Mouse (Mus musculus): Measurements from ENCODE around the gene Ifi35. TPM values are rescaled to one million over a fixed set of nuclear protein-coding genes. Genes with fewer than 3 reads are reported as not detected.
"Not testable (repeated sequence)": the region's sequence is repeated elsewhere in the genome, so short reads cannot be mapped to it uniquely, and the experiment has no call there.

Ifi35 gene
- polyA plus RNA-seq, 1 experiment from 2014 or later: 9.6 TPM

- ATAC-seq (ENCODE audit: low FRiP score, low TSS enrichment): no peak
- Histone ChIP-seq H3K4me2 (replicated peaks; ENCODE audit: low read depth, low read length) (peak overlapping the region; percentile 90), H3K9me3 (ENCODE audit: control insufficient read depth, low read length) (no peaks in the 10 kb centered on the region), H3K9ac (ENCODE audit: low read depth, low read length) (peak overlapping the region; percentile 72), H3K36me3 (ENCODE audit: control insufficient read depth, insufficient read depth, low read length) (no peaks in the 10 kb centered on the region), H3K27ac (ENCODE audit: low read depth, low read length) (no peak overlapping the region), H3K4me3 (ENCODE audit: low read length) (peak overlapping the region; percentile 74), H3K27me3 (ENCODE audit: control insufficient read depth, insufficient read depth, low read length) (no peaks in the 10 kb centered on the region), H3K4me1 (ENCODE audit: control insufficient read depth, insufficient read depth, low read length) (peaks cover 18% of the 10 kb centered on the region)
- 3% methylated on average over 13 of the region's 13 CpGs for WGBS
Measured at GRCm38 (mm10) chr11:101468731-101469130, 20.5 kb downstream of the Ifi35 start.

- WGBS: 62% methylated on average over 4 of the region's 4 CpGs
- Histone ChIP-seq H3K36me3 (ENCODE audit: control insufficient read depth, insufficient read depth, low read length) (no peaks in the 10 kb centered on the region), H3K4me2 (replicated peaks; ENCODE audit: low read depth, low read length) (peak overlapping the region; percentile 90), H3K4me1 (ENCODE audit: control insufficient read depth, insufficient read depth, low read length) (peaks cover 14% of the 10 kb centered on the region; the same call in 1 of the 2 replicates), H3K9ac (ENCODE audit: low read depth, low read length) (no peak overlapping the region), H3K27ac (ENCODE audit: low read depth, low read length) (no peak overlapping the region), H3K9me3 (ENCODE audit: control insufficient read depth, low read length) (no peaks in the 10 kb centered on the region), H3K27me3 (ENCODE audit: control insufficient read depth, insufficient read depth, low read length) (no peaks in the 10 kb centered on the region), H3K4me3 (ENCODE audit: low read length) (peak overlapping the region; percentile 74; the same call in 1 of the 2 replicates)
- no peak for ATAC-seq (ENCODE audit: low FRiP score, low TSS enrichment)
Measured at GRCm38 (mm10) chr11:101469155-101469554, 20.9 kb downstream of the Ifi35 start.

GRCm38 (mm10) chr11:101470206-101470605 lies 22.0 kb downstream of the Ifi35 start:
- no peaks in the 10 kb centered on the region for H3K36me3 ChIP-seq (ENCODE audit: control insufficient read depth, insufficient read depth, low read length)
- H3K27me3 ChIP-seq (ENCODE audit: control insufficient read depth, insufficient read depth, low read length): no peaks in the 10 kb centered on the region
- no peak overlapping the region for H3K4me2 ChIP-seq (replicated peaks; ENCODE audit: low read depth, low read length)
- H3K27ac ChIP-seq (ENCODE audit: low read depth, low read length): no peak overlapping the region
- H3K9ac ChIP-seq (ENCODE audit: low read depth, low read length): no peak overlapping the region
- WGBS: 51% methylated on average over 7 of the region's 7 CpGs
- H3K4me1 ChIP-seq (ENCODE audit: control insufficient read depth, insufficient read depth, low read length): 0 out of 2 replicates have a peak, but pooled peaks cover 7% of the 10 kb centered on the region
- no peak for ATAC-seq (ENCODE audit: low FRiP score, low TSS enrichment)
- H3K4me3 ChIP-seq (ENCODE audit: low read length): no peak overlapping the region
- no peaks in the 10 kb centered on the region for H3K9me3 ChIP-seq (ENCODE audit: control insufficient read depth, low read length)

GRCm38 (mm10) chr11:101471926-101472325 lies 23.7 kb downstream of the Ifi35 start:
- H3K36me3 ChIP-seq (ENCODE audit: control insufficient read depth, insufficient read depth, low read length): no peaks in the 10 kb centered on the region
- no peak for ATAC-seq (ENCODE audit: low FRiP score, low TSS enrichment)
- no peak overlapping the region for H3K27ac ChIP-seq (ENCODE audit: low read depth, low read length)
- 0 out of 2 replicates have a peak, but pooled peaks cover 7% of the 10 kb centered on the region for H3K4me1 ChIP-seq (ENCODE audit: control insufficient read depth, insufficient read depth, low read length)
- WGBS: 43% methylated on average over 3 of the region's 3 CpGs
- no peaks in the 10 kb centered on the region for H3K9me3 ChIP-seq (ENCODE audit: control insufficient read depth, low read length)
- no peaks in the 10 kb centered on the region for H3K27me3 ChIP-seq (ENCODE audit: control insufficient read depth, insufficient read depth, low read length)
- H3K9ac ChIP-seq (ENCODE audit: low read depth, low read length): no peak overlapping the region
- no peak overlapping the region for H3K4me3 ChIP-seq (ENCODE audit: low read length)
- H3K4me2 ChIP-seq (replicated peaks; ENCODE audit: low read depth, low read length): no peak overlapping the region

GRCm38 (mm10) chr11:101472336-101472735 lies 24.1 kb downstream of the Ifi35 start:
- no peaks in the 10 kb centered on the region for H3K27me3 ChIP-seq (ENCODE audit: control insufficient read depth, insufficient read depth, low read length)
- no peak overlapping the region for H3K4me3 ChIP-seq (ENCODE audit: low read length)
- 0 out of 2 replicates have a peak, but pooled peaks cover 7% of the 10 kb centered on the region for H3K4me1 ChIP-seq (ENCODE audit: control insufficient read depth, insufficient read depth, low read length)
- H3K9ac ChIP-seq (ENCODE audit: low read depth, low read length): no peak overlapping the region
- H3K9me3 ChIP-seq (ENCODE audit: control insufficient read depth, low read length): no peaks in the 10 kb centered on the region
- WGBS: 25% methylated on average over 7 of the region's 7 CpGs
- H3K36me3 ChIP-seq (ENCODE audit: control insufficient read depth, insufficient read depth, low read length): no peaks in the 10 kb centered on the region
- H3K27ac ChIP-seq (ENCODE audit: low read depth, low read length): no peak overlapping the region
- H3K4me2 ChIP-seq (replicated peaks; ENCODE audit: low read depth, low read length): no peak overlapping the region
- ATAC-seq (ENCODE audit: low FRiP score, low TSS enrichment): no peak

GRCm38 (mm10) chr11:101473686-101474085 lies 25.5 kb downstream of the Ifi35 start:
- not testable (repeated sequence) for H3K36me3 ChIP-seq (ENCODE audit: control insufficient read depth, insufficient read depth, low read length); H3K4me1 ChIP-seq (ENCODE audit: control insufficient read depth, insufficient read depth, low read length); H3K4me2 ChIP-seq (replicated peaks; ENCODE audit: low read depth, low read length); H3K9me3 ChIP-seq (ENCODE audit: control insufficient read depth, low read length); H3K9ac ChIP-seq (ENCODE audit: low read depth, low read length); H3K27ac ChIP-seq (ENCODE audit: low read depth, low read length); H3K27me3 ChIP-seq (ENCODE audit: control insufficient read depth, insufficient read depth, low read length); ATAC-seq (ENCODE audit: low FRiP score, low TSS enrichment); H3K4me3 ChIP-seq (ENCODE audit: low read length)
- WGBS: 81% methylated on average over 1 of the region's 1 CpGs

- Histone ChIP-seq H3K4me2 (replicated peaks; ENCODE audit: low read depth, low read length) (no peak overlapping the region), H3K4me1 (ENCODE audit: control insufficient read depth, insufficient read depth, low read length) (peaks cover 4% of the 10 kb centered on the region; the same call in 1 of the 2 replicates), H3K4me3 (ENCODE audit: low read length) (no peak overlapping the region), H3K9me3 (ENCODE audit: control insufficient read depth, low read length) (no peaks in the 10 kb centered on the region), H3K27me3 (ENCODE audit: control insufficient read depth, insufficient read depth, low read length) (no peaks in the 10 kb centered on the region), H3K9ac (ENCODE audit: low read depth, low read length) (no peak overlapping the region), H3K27ac (ENCODE audit: low read depth, low read length) (no peak overlapping the region), H3K36me3 (ENCODE audit: control insufficient read depth, insufficient read depth, low read length) (no peaks in the 10 kb centered on the region)
- 86% methylated on average over 5 of the region's 5 CpGs for whole genome bisulfite sequencing
- ATAC-seq (ENCODE audit: low FRiP score, low TSS enrichment): no peak
Measured at GRCm38 (mm10) chr11:101474298-101474697, 26.1 kb downstream of the Ifi35 start.

GRCm38 (mm10) chr11:101476361-101476760 lies 28.2 kb downstream of the Ifi35 start:
- H3K4me3 ChIP-seq (ENCODE audit: low read length); H3K36me3 ChIP-seq (ENCODE audit: control insufficient read depth, insufficient read depth, low read length); ATAC-seq (ENCODE audit: low FRiP score, low TSS enrichment); H3K4me1 ChIP-seq (ENCODE audit: control insufficient read depth, insufficient read depth, low read length); H3K9me3 ChIP-seq (ENCODE audit: control insufficient read depth, low read length); H3K27ac ChIP-seq (ENCODE audit: low read depth, low read length); H3K4me2 ChIP-seq (replicated peaks; ENCODE audit: low read depth, low read length); H3K27me3 ChIP-seq (ENCODE audit: control insufficient read depth, insufficient read depth, low read length); H3K9ac ChIP-seq (ENCODE audit: low read depth, low read length): not testable (repeated sequence)
- 77% methylated on average over 4 of the region's 4 CpGs for WGBS

- 43% methylated on average over 4 of the region's 4 CpGs for whole genome bisulfite sequencing
- ATAC-seq (ENCODE audit: low FRiP score, low TSS enrichment): no peak
- H3K4me1 ChIP-seq (ENCODE audit: control insufficient read depth, insufficient read depth, low read length): peaks cover 5% of the 10 kb centered on the region; the same call in 1 of the 2 replicates
- H3K4me3 ChIP-seq (ENCODE audit: low read length): no peak overlapping the region
- no peaks in the 10 kb centered on the region for H3K27me3 ChIP-seq (ENCODE audit: control insufficient read depth, insufficient read depth, low read length)
- no peaks in the 10 kb centered on the region for H3K36me3 ChIP-seq (ENCODE audit: control insufficient read depth, insufficient read depth, low read length)
- no peak overlapping the region for H3K9ac ChIP-seq (ENCODE audit: low read depth, low read length)
- H3K27ac ChIP-seq (ENCODE audit: low read depth, low read length): no peak overlapping the region
- no peaks in the 10 kb centered on the region for H3K9me3 ChIP-seq (ENCODE audit: control insufficient read depth, low read length)
- H3K4me2 ChIP-seq (replicated peaks; ENCODE audit: low read depth, low read length): no peak overlapping the region
Measured at GRCm38 (mm10) chr11:101477194-101477551, 29.0 kb downstream of the Ifi35 start.
